Mouse (Mus musculus) kidney, adult 9 months (tissue): Measurements from ENCODE around the gene Sncg.
"Not testable (repeated sequence)": the region's sequence is repeated elsewhere in the genome, so short reads cannot be mapped to it uniquely, and the experiment has no call there.

Source experiments
- DNase-seq: peaks from one replicate; pipeline ENCODE4 v3.0.0; 2022

Gene Sncg

DNA sequence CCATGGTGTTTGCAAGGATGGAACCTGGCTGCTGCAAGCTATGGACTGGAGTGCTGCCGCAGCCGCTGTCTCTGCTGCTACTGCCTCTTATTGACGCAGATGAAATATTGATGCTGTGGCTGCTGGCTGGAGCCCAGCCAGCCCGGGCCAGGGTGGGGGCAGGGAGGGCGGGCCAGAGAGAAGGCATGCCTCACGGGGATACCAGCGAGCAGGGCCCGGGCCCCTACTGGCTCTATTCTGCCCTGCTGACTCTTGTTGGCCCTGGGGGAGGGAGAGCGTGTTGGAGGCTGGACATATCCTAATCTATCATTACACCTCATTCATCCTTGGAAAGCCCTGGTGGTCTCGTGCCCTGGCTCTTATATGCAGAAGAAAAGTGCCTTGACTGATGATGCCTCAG, at the start of gene Sncg:
Gene Sncg (minus strand): TSS at position 213 of the 400 bp plus-strand sequence.
- no peak for DNase-seq

DNA sequence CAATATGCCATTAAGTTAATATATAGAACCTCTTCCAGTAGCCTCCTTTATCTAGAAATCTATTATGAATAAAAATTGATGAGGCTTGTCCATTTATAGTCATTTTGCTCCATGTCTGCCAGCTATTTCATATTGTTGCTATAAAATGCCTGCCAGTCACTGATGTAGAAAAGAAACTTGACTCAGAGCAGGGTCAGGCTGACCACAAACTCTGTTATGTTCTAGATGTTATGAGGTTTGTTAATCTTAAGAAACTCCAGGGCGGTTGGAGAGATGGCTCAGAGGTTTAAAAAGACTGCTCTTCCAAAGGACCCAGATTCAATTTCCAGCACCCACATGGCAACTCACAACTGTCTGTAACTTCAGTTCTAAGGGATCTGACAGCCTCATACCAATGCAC, 46.5 kb upstream of the Sncg start:
- no peak for DNase-seq

DNA sequence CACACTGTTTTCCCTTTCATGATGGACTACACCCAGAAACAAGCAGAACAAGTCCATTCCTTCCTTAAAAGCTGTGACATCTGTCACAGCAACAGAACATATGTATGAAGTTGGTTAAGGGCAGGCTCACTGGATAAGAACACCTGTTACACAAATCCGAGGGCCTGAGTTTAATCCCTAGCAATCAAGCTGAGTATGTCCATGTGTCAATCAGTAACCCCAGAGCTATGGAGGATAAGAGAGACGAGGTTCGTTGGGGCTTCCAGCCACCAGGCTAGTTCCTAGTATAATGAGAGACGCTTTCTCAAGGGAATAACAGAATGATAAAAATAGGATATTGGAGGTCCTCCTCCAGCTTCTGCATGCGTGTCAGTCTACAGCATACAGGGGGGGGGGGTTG, 42.9 kb upstream of the Sncg start:
- no peak for DNase-seq

DNA sequence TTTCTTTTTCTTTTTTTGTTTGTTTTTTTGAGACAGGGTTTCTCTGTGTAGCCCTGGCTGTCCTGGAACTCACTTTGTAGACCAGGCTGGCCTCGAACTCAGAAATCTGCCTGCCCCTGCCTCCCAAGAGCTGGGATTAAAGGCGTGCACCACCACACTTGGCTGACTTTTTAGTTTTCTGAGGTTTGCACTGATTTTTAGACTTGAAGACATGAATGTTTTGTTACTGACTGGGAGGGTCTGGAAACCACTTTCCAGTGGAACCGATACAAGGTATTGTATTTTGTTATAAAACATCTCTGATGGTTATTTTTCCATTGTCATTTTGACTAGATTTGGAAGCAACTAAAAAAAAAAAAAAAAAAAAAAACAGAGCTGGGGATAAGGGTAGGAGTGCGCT, 42.4 kb upstream of the Sncg start:
- DNase-seq = not testable (repeated sequence)

DNA sequence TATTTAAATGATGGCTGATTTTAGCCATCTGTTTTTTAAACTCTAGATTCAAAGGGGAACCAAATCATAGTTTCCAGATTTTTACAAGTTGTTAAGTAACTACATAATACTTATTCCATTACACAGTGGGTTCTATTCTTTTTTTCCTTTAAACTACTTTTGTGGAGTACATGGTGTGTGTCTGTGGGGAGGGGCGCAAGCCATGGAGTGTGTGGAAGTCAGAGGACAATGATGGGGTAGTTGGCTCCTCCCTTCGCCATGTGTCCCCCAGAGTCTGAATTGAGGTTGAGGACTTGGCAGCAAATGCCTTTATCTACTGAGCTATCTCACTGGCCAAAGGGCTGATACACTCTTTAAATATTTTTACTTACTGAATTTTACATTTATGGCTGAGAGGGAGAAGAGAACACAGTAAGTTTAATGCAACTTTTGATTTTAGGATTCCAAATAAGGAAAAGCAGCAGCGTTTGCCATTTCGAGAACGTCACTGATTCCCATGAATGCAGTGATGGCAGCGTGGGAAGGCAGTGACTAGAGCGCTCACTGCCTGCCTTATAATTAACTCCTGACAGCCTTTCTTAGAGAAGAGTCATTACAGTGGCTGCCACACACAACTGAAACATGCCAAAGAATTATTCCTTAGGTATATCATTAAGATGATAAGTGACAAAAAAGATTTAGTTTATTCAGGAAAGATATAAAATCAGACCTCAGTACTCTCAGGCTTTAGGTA, 37.7 kb upstream of the Sncg start:
- no peak for DNase-seq

DNA sequence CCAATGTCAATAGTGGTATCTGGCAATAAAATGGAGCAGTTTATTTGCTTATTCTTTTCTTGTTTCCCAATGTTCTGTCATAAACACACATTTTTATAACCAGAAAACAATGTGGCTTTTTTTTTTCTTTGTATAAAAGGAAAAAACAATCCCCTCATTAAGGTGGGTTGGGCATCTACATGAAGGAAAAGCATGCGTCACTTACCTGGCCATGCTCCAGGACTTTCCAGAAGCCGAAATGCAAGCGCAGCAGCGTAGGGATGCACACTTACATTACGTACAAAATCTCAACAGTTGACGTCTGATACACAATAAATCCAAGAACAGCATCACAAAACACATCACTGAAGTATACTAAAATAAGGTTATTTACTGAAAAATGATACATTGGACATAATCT, 36.1 kb upstream of the Sncg start:
- DNase-seq = no peak

DNA sequence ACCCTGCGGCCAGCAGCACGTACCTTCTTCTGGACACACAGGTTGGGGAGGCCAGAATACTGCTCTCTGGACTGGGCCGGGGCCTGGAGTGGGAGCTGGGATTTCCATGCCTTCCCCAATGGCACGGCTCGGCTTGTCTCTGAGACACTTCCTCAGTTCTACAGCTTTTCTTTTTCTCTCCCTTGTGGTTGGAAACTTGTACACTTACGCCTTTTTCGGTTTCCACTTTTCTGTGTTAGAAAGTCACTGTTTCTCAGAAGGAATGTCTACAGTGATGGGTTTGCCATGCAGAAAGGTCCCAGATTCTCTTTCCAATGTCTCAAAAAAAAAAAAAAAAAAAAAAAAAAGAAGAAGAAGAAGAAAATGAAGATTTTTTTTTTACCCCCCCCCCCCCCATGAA, 28.8 kb upstream of the Sncg start:
- no peak for DNase-seq

DNA sequence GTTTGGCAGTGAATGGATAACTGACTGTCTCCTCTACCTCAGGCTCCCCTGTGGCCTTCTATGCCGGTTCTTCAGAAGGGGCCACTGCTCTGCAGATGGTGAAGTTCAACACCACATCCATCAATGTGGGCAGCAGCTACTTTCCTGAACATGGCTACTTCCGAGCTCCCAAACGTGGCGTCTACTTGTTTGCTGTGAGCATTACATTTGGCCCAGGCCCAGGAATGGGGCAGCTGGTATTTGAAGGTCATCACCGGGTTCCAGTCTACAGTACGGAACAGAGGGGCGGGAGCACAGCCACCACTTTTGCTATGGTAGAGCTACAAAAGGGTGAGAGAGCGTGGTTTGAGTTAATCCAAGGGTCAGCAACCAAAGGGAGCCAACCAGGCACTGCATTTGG, 28.3 kb upstream of the Sncg start:
- no peak for DNase-seq

DNA sequence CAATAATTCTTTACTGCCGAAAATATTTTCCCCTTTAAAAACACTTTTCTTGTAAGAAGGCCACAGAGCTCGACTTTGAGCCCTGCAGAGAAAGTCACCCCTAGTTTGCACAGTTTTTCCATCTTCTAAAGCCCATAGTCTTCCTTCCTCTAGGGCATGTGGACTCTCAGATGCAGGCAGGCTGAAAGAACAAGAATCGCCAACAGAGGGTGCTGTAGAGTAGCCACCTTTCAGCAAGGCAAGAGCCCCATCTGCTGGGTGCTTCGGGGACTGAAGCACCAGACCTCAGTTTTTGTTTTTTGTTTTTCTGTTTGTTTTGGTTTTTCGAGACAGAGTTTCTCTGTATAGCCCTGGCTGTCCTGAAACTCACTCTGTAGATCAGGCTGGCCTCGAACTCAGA, 26.5 kb upstream of the Sncg start:
- peak; percentile 91 for DNase-seq

DNA sequence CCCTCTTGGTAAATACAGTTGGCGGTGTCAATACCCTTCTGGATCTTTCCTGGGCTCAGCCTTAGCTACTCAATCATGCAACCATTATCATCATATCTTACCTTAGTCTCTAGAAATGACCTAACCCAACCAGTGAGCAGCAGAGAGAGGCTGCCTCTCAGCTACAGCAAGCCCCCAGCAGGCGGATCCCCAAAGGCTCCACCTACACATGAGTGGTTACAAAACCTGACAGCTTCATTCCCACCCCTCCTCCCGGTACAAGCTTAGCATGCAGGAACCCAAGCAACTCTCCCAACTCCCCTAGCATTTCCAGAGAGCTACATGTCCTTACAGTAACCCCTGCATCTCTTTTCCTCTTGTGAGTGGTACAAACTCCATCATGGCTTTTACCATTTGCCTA, 25.4 kb upstream of the Sncg start:
- DNase-seq = no peak

DNA sequence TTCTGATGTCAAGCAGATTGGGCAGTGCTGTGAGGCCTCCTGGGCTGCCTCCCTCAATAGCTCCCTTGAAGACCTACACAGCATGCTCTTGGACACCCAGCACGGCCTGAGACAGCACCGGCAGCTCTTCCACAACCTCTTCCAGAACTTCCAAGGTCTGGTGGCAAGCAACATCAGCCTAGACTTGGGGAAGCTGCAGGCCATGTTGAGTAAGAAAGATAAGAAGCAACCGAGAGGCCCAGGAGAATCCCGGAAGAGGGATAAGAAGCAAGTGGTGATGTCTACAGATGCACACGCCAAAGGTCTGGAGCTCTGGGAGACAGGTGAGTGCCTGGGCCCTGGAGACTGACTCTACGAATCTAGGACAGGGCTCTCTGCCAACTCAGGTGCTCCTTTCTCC, 24.7 kb upstream of the Sncg start:
- no peak for DNase-seq

DNA sequence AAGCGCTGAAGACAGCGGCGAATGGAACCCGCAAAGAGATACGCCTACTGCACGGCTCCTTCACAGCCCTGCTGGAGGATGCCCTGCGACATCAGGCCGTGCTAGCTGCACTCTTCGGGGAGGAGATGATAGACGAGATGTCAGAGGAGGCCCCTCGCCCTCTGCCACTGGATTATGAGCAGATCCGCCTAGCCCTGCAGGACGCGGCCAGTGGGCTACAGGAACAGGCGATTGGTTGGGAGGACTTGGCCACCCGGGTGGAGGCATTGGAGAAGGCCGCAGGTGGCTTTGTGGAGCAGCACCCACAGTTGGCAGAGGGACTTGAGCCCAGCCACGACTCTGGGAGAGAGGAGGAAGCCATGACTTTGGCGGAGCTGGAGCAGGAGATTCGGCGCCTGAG, 24.3 kb upstream of the Sncg start:
- DNase-seq = no peak

DNA sequence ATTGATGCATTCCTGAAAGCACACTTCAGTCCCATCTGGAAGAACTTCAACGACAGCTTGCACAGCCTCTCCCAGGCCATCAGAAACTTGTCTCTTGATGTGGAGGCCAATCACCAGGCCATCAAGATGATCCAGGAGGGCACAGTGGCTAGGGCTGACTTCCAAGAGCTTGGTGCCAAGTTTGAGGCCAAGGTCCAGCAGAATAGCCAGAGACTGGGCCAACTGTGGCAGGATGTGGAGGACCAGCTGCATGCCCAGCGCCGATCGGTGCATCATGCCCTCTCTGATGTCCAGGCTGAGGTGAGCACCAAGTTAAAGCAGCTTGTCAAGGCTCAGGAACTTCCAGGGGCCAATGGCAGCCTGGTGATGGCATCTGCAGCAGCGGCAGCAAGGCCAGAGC, 23.3 kb upstream of the Sncg start:
- peak; percentile 65 for DNase-seq

DNA sequence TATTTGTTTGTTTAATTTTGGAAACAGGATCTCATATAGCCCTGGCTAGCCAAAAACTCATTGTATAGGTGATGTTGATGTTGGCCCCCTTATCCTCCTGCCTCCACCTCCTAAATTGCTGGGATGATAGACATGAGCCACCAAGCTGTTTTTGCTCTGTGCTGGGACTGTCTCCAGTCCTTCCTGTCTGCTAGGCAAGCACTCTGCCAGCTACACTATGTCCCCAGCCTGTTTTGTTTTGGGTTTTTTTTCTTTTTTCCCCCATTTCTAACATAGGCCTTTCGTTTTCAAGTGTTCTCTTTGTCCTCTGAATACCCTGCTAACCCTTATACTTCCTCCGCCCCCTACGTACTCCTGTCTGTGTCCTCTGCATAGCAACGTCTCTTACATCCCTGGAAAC, 18.7 kb upstream of the Sncg start:
- no peak for DNase-seq

DNA sequence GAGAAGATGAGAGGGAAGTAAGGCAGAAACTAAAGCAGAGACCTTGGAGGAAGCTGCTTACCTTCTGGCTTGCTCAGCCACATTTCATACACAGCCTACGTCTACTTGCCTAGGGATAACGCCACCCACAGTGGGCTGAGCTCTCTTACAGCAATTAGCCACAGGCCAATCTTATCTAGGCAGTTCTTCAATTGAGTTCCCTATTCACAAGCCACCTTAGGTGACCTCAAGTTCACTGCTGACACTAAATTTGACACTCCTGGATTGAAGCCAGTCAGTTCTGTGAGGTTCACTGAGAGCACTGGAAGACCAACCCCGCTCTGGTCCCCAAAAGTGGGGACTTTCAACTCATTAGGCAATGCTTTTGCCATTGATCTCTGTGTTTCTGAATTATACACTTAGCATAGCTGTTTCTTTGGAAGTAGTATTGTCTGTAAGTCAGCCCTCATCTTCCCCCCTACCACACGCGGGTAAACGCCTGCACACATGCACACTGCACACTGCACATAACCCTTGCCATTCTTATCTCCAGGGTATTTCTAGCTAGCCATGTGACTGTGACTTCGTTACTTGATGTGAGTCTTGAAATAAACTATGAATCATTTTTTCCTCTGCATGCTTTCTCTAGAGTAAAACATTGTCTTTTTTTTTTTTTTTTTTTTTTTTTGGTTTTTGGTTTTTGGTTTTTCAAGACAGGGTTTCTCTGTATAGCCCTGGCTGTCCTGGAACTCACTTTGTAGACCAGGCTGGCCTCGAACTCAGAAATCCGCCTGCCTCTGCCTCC, 8.5 kb upstream of the Sncg start:
- no peak for DNase-seq

DNA sequence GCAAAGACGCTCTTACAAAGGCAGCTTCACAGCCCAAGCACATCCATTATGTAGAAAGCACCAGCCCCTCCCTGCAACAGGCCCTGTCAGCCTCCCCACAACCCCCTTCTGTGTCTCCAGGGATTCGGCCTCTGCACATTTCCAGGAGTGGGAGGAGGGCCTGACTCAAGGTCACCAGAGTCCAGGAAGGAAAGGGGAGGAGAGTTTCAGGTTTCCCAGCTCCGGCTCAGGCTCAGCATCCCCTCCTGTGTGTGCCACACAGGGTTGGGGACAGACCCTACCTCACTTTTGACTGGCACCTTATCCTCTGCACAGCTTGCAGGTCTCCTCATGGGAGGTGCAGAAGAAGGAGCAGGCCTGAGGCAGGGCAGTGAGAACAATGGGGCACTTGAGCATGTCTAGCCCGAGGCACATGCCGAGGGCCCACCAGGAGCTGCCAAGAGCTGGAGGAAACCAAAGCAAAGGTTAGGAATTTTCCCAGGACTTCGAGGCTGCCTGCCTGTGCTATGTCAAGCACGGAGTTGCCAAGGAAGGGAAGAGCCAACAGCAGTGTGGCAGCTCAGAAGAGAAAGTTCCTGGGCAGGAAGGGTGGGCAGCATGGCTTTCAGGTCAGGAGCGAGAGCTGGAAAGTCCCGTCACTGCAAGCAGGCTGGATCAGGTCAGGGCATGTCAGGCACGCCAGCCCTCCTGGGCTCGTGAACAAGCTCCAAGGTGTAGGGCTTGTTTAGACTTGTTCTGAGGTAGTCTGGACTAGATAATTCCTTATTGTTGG, 4.2 kb upstream of the Sncg start:
- DNase-seq = peak; percentile 67

DNA sequence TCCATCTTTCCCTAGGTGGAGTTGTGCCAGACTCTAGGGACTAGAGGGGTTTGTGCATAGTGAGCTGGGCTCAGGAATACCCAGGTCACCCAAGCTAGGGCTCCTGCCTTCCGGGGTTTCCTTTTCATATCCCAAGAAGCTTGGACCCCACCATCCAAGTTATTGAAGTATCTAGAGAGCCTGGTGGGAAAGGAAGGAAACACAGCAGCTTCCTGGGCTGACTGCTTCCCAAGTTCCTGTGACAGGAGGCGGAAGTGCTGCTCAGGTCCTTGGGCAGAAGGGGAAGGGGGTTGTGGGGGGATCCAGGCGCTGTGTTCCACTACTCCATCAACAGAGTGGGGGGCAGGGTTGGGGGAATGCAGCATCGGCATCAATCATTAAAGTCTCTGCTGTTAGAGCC, 2.5 kb upstream of the Sncg start:
- no peak for DNase-seq

DNA sequence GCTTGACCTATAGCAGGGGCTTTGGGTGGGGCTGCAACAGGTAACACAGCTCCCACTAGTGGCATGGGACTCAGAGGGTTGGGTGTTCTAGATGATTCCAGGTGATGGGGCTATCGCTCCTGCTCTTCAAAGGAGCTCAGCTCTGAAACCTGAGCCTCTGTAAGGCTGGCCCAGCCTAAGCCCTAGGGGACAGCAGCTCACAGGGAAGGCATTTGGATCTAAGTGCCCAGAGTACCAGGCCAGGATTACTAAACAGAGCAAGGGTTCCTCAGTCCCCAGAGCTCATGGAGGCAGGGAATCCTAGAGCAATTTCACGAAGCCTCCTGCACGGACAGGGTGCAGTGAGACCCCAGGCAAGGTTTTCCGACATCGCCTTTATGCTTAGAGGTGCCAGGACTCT, 1.4 kb upstream of the Sncg start:
- no peak for DNase-seq

DNA sequence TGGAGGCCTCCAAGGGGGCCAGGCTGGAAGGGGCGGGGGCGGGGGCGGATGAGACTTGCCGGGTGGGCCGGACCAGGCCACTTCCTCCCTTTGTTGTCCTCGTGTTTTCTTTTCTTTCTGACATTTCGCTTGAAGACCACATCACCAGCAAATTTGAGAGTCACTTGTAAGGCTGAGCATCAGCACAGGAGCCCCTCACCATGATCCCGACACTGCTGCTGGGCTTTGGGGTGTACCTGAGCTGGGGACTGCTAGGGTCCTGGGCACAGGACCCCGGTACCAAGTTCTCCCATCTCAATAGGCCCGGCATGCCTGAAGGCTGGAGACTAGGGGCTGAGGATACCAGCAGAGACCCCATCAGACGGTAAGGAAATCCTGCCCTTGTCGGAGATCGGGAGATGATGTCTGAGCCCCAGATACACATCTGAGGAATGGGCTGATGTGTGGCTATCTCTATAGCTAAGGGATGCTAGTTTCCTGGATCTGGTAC, 871 bp upstream of the Sncg start, which contains the start of gene Mmrn2:
Gene Mmrn2 (plus strand): TSS at position 51 of the 490 bp plus-strand sequence.
- no peak for DNase-seq

DNA sequence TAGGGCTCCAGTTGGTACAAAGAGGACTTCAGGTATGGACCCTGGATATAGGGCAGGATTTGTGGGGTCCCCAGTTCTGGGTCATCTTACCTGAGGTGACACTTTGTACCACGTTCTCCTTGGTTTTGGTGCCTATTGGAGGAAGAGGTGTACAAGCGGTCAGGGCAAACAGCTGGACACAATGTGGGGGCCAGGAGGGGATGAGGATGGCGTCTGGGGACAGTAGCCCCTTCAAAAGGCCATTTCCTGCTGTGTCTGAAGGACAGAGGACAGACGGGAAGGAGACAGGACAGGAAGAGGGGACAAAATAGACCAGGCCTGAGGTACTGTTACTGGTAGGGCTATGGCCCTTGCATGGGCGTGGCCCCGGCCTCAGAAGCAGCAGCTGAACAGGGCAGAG, 1.0 kb downstream of the Sncg start:
- DNase-seq = no peak

DNA sequence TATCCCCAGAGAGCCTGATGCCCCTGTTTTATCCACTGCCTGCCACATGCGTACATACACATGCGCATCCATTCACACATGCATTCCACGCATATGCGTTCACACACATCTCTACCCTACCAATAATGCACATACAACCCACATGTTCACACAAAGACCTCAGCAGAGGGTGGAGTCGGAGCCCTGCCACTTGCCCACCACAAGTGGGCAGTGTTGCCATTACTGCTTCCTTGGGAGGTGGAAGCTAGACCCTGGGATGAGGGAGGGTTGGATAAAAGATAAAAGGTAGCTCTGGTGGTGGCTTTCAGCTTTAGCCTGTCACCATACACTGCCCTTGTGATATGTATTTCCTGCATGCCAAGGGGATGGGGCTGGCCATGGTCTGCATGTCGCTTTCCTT, 1.9 kb downstream of the Sncg start:
- peak; percentile 56 for DNase-seq

DNA sequence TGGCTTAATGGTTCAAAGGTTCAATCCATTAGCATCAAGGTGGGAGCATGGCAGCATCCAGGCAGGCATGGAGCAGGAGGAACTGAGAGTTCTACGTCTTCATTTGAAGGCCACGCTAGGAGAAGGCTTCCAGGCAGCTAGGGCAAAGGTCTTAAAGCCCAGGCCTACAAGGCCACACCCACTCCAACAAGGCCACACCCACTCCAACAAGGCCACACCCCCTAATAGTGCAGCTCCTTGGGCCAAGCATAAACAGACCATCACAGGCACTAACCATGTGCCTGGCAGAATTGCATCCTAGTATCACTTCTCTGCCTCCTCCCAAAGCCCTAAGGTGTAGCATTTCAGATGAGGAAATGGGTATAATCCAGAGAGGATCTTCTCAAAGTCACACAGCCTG, 2.8 kb downstream of the Sncg start:
- no peak for DNase-seq

DNA sequence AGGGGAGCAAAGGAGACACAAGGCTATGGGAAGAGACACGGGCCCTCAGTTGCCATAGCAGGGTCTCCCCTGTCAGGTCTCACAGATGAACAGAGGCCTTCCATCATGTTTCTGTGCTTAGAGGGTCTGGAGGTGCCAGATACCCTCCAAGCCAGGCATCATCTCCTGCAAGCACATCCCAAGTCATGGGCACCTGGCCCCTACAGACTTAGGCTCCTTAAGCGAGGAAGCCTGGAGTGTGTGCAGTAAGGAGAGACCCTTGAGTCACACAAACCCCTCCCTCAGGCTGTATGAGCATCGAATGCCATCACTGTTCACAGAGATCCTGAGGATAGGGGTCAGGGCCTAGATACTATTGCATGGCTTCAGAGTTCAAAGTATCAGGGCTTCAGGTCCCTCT, 3.7 kb downstream of the Sncg start:
- no peak for DNase-seq

DNA sequence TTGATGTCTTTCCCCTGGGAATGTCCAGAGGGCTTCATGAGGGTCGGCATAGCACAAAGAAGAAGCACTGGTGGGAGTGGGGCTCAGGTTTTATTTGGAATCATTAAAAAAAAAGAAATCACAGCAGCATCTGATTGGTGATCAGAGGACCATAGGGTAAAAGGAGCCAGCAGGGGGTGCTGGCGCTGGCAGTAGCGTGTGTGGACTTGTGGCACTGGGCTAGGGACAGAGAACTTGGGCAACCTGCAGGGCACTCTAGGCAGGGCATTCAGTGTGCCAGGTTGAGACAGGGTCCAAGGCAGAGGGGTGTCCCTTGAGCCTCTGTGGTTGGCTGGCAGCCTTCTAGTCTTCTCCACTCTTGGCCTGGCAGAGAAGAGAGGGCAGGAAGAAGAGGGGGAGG, 4.4 kb downstream of the Sncg start:
- DNase-seq = no peak
